ENCODE assay signal across 17 mouse cellular contexts in the genomic region with DNA sequence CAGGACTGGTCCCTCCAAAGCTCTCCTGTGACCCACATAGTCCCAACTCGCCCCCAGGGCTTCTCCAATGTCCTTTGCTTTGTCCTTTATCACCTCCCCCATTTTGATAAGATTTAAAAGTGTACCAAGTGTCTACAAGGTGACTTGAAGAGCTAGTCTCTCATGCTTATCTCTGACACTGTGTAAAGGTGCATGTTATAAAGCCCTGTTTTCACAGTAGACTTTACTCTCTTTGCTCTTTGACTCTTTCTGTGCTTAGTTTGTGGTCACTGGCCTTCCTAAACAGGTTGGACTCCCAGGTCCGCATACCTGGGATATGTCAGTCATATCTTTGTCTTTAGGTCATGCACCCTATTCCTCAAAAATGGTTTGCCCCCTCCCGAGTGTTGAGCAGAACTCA.
"Had no signal": no experiment of that assay in that cellular context is flagged by ENCODE, and none has a peak within 500 bp of the region (broad histone marks: within the 10 kb centered on the region; RNA-seq: fewer than 3 reads in every experiment).

No protein-coding gene starts in this region.

- H3K4me1 ChIP-seq: midbrain, embryonic 10.5 days; midbrain, embryonic 12.5 days; neural tube, embryonic 13.5 days; neural tube, embryonic 15.5 days had no signal

- DNase-seq: lung, adult 18-20 months; lung, embryonic 14.5 days; lung, postnatal 10 days; lung, postnatal 4 days; midbrain, embryonic 14.5 days; retina, postnatal 1 day; right cerebral cortex, adult 18-20 months; spleen, adult 18-20 months; thymus, adult 2 months; thymus, postnatal 25 days; thymus, postnatal 4 days had no signal

- H3K27me3 ChIP-seq: midbrain, embryonic 12.5 days; neural tube, embryonic 13.5 days; neural tube, embryonic 15.5 days had no signal

- H3K4me3 ChIP-seq: midbrain, embryonic 10.5 days; midbrain, embryonic 12.5 days; myocyte; neural tube, embryonic 13.5 days; neural tube, embryonic 15.5 days had no signal

- ATAC-seq: midbrain, embryonic 16.5 days had no signal

- H3K4me2 ChIP-seq: lung, embryonic 14.5 days; midbrain, embryonic 12.5 days; neural tube, embryonic 13.5 days; neural tube, embryonic 15.5 days had no signal

- H3K9ac ChIP-seq: lung, embryonic 14.5 days; midbrain, embryonic 12.5 days; neural tube, embryonic 13.5 days; neural tube, embryonic 15.5 days had no signal

- H3K27ac ChIP-seq: midbrain, embryonic 10.5 days; midbrain, embryonic 12.5 days; neural tube, embryonic 13.5 days; neural tube, embryonic 15.5 days had no signal
